Mouse (Mus musculus) heart, embryonic 11.5 days (tissue): ENCODE results near the gene Brd9. TPM values are rescaled to one million over a fixed set of nuclear protein-coding genes. Genes with fewer than 3 reads are reported as not detected.

ENCODE experiments used
- ATAC-seq: fragments of 200-750 bp; cut with Nextera tagmentation; replicated peaks from 2 replicates; pipeline ENCODE4 v1.8.0; 2017; ENCODE audit warnings: moderate library complexity; ENCODE audit not compliant: insufficient number of reproducible peaks, low FRiP score, low TSS enrichment
- H3K27ac ChIP-seq: fragments of 300-500 bp; sonication (generic); 2 replicates; pipeline ENCODE4 v1.5.1; 2014; ENCODE audit warnings: mild to moderate bottlenecking, low read depth, low read length
- H3K27me3 ChIP-seq: fragments of 300-500 bp; sonication (generic); 2 replicates; pipeline ENCODE4 v1.6.1; 2014; ENCODE audit warnings: mild to moderate bottlenecking, low read length, mixed read lengths; ENCODE audit not compliant: control insufficient read depth, insufficient read depth
- H3K36me3 ChIP-seq: fragments of 300-500 bp; sonication (generic); 2 replicates; pipeline ENCODE4 v1.6.1; 2014; ENCODE audit warnings: mild to moderate bottlenecking, low read length, moderate library complexity, mixed read lengths; ENCODE audit not compliant: control insufficient read depth, insufficient read depth
- H3K4me1 ChIP-seq: fragments of 300-500 bp; sonication (generic); 2 replicates; pipeline ENCODE4 v1.6.1; 2014; ENCODE audit warnings: low read length; ENCODE audit not compliant: control insufficient read depth, insufficient read depth
- H3K4me2 ChIP-seq: fragments of 300-500 bp; sonication (generic); 2 replicates; pipeline ENCODE4 v1.6.1; 2014; ENCODE audit warnings: mild to moderate bottlenecking, moderate library complexity
- H3K4me3 ChIP-seq: fragments of 300-500 bp; sonication (generic); 2 replicates; pipeline ENCODE4 v1.5.1; 2014; ENCODE audit warnings: low read depth, low read length
- H3K9ac ChIP-seq: fragments of 300-500 bp; sonication (generic); 2 replicates; pipeline ENCODE4 v1.6.1; 2014; ENCODE audit warnings: mild to moderate bottlenecking, low read depth, low read length, moderate library complexity
- H3K9me3 ChIP-seq: fragments of 300-500 bp; sonication (generic); replicated peaks from 2 replicates; pipeline ENCODE4 v1.6.1; 2016; ENCODE audit warnings: low read length; ENCODE audit not compliant: control insufficient read depth
- WGBS: fragments of 180-500 bp; shearing (Covaris S2); extraction: QIAGEN DNeasy Blood & Tissue Kit; methylation state at CpG from one replicate; pipeline ENCODE4 v1.1.7; 2014; ENCODE audit not compliant: insufficient replicate concordance; 5-methylcytosine and 5-hydroxymethylcytosine counted together
- polyA plus RNA-seq: library from polyadenylated mRNA; unstranded; fragments of >200 nt; fragmentation: Nextera tagmentation; extraction: Ambion mirVana; gene quantifications from 2 replicates; pipeline ENCODE4 v1.2.1, GENCODE M21; 2014

The Brd9 gene
- polyA plus RNA-seq, 1 experiment from 2014 or later, result 41.7 TPM

DNA sequence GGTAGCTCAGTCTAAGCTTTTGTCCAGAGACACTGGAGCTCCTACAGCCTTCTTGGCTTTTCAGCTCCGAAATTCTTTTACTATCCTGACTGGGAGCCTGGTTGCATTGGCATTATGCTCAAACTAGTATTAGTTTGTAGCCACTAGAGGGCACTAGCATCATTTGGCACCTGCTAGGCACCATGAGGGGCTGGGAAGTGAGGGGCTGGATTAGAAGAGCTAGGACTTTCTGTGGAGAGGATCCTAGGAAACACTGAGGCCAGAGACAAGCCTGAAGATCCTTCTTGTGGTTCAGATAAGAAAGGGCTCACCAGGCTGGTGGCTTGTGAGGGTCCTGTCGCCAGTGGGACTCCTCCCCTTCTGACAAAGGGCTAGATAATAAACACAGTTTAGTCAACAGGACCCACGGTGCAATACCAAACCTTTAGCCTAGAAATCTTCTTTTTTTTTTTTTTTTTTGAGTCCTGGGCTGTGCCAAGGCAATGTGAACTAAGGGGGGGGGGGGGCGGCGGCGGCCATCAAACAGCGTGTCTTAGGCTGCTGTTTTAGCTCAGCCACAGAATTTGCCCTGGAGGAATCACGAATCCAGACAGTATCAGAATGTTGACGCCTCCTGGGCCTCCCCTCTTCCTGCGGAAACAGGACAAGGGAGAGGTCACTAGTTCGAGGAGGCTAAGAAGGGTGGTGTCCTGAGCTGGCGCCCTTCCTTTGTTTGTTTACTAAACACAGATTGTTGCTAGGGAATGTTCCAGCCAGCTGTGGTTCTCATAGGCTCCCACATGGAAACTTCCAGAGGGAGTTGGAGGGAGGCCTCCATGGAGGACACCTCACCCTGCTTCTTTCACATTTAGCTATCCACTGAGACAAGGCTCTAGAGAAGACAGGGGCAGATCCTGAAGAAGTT is 33.2 kb downstream of the Brd9 start:
- WGBS, result 14% methylated on average over 12 of the region's 12 CpGs

DNA sequence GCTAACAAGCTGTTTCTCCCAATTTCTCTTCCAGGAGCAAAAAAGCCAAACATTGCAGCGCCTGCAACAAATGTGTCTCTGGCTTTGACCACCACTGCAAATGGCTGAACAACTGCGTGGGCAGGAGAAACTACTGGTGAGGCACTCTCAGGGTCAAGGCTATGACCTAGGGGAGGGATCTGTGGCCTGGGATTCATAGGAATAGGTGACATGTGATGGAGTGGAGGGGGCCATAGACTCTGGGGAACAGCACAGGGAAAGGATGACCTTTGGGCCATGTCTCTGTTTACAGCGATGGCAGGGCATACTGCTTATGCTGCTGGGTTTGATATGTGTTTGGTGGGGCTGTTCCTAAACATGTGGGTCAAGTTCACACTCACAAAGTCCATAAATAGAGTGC is 36.9 kb downstream of the Brd9 start:
- H3K9me3 ChIP-seq, result no peaks in the 10 kb centered on the region
- no peaks in the 10 kb centered on the region for H3K36me3 ChIP-seq
- no peak overlapping the region for H3K27ac ChIP-seq
- H3K4me1 ChIP-seq, result peaks cover 8% of the 10 kb centered on the region; the same call in 1 of the 2 replicates
- no peaks in the 10 kb centered on the region for H3K27me3 ChIP-seq
- no peak overlapping the region for H3K4me3 ChIP-seq
- WGBS, result 75% methylated on average over 3 of the region's 3 CpGs
- H3K9ac ChIP-seq, result no peak overlapping the region
- H3K4me2 ChIP-seq, result no peak overlapping the region
- no peak for ATAC-seq

More for the DNA sequence above, 33.2 kb downstream of the Brd9 start:
- no peak overlapping the region for H3K4me3 ChIP-seq
- no peaks in the 10 kb centered on the region for H3K27me3 ChIP-seq
- H3K27ac ChIP-seq, result peak overlapping the region; percentile 57
- peak; percentile 78 for ATAC-seq
- H3K4me1 ChIP-seq, result peaks cover 8% of the 10 kb centered on the region; the same call in 1 of the 2 replicates
- H3K9ac ChIP-seq, result no peak overlapping the region
- H3K4me2 ChIP-seq, result peak overlapping the region; percentile 39
- H3K9me3 ChIP-seq, result no peaks in the 10 kb centered on the region
- no peaks in the 10 kb centered on the region for H3K36me3 ChIP-seq

DNA sequence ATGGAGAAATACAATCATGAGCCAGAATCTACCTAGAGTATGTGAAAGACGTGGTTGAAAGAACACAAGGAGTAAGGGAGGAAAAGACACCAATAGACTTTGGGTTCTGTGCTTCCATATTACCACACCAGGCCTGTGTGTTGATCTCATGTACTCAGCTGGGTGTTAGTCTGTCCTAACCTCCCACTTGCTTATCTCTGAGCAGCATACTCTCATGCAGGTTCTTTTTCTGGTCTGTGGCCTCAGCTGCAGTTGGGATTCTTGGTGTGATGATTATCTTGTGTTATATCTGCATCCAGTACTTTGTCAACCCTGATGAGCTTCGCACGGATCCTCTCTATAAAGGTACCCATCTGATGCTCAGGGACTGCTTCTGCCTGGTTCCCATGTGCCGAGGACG is 39.3 kb downstream of the Brd9 start:
- no peak overlapping the region for H3K4me2 ChIP-seq
- no peaks in the 10 kb centered on the region for H3K27me3 ChIP-seq
- no peak overlapping the region for H3K27ac ChIP-seq
- WGBS, result 83% methylated on average over 5 of the region's 5 CpGs
- H3K4me3 ChIP-seq, result no peak overlapping the region
- no peaks in the 10 kb centered on the region for H3K9me3 ChIP-seq
- no peak overlapping the region for H3K9ac ChIP-seq
- H3K36me3 ChIP-seq, result no peaks in the 10 kb centered on the region
- no peaks in the 10 kb centered on the region for H3K4me1 ChIP-seq
- no peak for ATAC-seq

DNA sequence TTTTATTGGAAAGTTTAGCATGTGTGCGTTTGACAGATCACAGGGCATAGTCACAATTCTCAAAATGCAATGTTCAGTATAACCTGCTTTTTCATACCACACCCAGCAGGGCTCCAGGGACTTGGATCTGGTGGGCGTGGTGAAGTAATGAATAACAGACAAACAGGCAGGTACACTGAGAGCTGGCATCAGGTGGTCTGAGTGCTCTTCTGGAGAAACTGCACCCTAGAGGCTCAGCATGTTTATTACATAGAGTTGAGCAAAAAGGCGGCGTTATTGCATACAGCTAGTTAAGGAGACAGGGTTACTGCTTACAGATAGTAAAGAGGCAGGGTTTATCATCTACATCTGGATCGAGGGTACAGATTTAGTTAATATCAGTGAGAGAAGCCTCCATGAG is 52.7 kb downstream of the Brd9 start:
- H3K9ac ChIP-seq, result no peak overlapping the region
- H3K27ac ChIP-seq, result no peak overlapping the region
- H3K4me3 ChIP-seq, result no peak overlapping the region
- no peak for ATAC-seq
- WGBS, result 70% methylated on average over 5 of the region's 5 CpGs
- H3K9me3 ChIP-seq, result no peaks in the 10 kb centered on the region
- no peak overlapping the region for H3K4me2 ChIP-seq
- no peaks in the 10 kb centered on the region for H3K27me3 ChIP-seq
- no peaks in the 10 kb centered on the region for H3K36me3 ChIP-seq
- 0 out of 2 replicates have a peak, but pooled peaks cover 6% of the 10 kb centered on the region for H3K4me1 ChIP-seq

DNA sequence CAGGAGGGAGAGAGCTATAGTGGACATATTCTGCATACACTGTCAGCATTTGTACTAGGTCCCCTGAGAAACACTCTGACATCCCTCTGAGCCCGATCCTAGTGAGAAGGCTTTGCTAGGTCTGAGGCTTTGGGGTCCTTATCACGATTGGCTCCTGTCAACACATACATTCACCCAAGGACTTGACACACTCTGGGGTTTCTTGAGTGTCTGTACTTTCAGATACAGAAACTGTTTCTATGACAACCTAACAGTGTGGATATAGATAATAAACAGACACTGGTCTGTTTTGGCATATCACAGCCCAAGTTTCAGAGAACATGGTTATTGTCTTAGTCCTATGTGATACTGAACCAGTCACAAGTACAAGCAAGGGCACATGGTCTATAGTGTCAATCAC is 53.1 kb downstream of the Brd9 start:
- H3K4me3 ChIP-seq, result no peak overlapping the region
- no peak overlapping the region for H3K9ac ChIP-seq
- H3K36me3 ChIP-seq, result no peaks in the 10 kb centered on the region
- H3K27me3 ChIP-seq, result no peaks in the 10 kb centered on the region
- H3K4me1 ChIP-seq, result 0 out of 2 replicates have a peak, but pooled peaks cover 6% of the 10 kb centered on the region
- peak; percentile 31; the same call in 1 of the 2 replicates for ATAC-seq
- no peak overlapping the region for H3K27ac ChIP-seq
- WGBS, result 10% methylated on average over 2 of the region's 2 CpGs
- no peak overlapping the region for H3K4me2 ChIP-seq
- no peaks in the 10 kb centered on the region for H3K9me3 ChIP-seq

DNA sequence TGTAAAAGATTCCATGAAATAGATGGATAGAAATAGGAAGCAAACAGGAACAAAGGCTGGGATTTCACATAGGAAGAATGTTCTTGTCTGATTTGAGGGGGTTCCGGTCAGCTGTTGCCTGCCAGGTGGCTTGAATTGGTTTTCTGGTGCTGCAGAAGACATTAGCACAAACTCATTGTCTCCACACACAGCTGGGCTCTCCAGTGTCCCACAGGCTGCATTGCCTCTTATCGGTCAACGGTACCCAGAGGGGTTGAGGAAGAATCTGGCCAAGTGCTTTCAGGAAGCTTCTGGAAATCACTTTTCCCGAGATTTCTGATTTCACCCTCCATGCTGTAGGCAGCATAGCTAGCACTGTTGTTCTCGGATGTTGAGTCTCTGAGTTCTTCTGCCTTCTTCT is 53.7 kb downstream of the Brd9 start:
- 0 out of 2 replicates have a peak, but pooled peaks cover 6% of the 10 kb centered on the region for H3K4me1 ChIP-seq
- H3K4me3 ChIP-seq, result no peak overlapping the region
- H3K9ac ChIP-seq, result no peak overlapping the region
- H3K36me3 ChIP-seq, result no peaks in the 10 kb centered on the region
- 61% methylated on average over 5 of the region's 5 CpGs for WGBS
- no peak overlapping the region for H3K4me2 ChIP-seq
- no peak overlapping the region for H3K27ac ChIP-seq
- H3K9me3 ChIP-seq, result no peaks in the 10 kb centered on the region
- no peak for ATAC-seq
- H3K27me3 ChIP-seq, result no peaks in the 10 kb centered on the region

DNA sequence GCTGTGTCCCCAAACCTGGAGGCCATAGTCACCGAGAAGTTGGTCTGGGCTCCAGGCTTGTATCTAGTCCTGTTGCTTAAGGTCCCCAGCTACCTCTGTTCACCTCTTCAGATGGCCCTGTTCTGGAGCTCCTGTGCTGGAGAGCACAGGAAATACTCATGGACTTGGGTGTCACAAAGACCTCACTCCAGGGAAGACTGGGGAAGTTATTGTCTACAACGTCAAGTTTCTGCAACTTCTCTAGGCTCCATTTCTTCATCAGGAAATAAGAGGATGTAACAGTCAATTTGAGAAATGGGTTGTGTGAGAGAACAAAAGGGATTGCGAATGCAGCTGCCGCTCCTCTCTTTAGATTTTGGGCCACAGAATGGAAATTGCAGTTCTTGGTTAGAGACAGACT is 58.8 kb downstream of the Brd9 start:
- no peak overlapping the region for H3K4me3 ChIP-seq
- WGBS, result 76% methylated on average over 4 of the region's 4 CpGs
- ATAC-seq, result no peak
- H3K36me3 ChIP-seq, result no peaks in the 10 kb centered on the region
- no peak overlapping the region for H3K9ac ChIP-seq
- H3K9me3 ChIP-seq, result no peaks in the 10 kb centered on the region
- H3K4me2 ChIP-seq, result no peak overlapping the region
- H3K27ac ChIP-seq, result no peak overlapping the region
- no peaks in the 10 kb centered on the region for H3K4me1 ChIP-seq
- no peaks in the 10 kb centered on the region for H3K27me3 ChIP-seq

DNA sequence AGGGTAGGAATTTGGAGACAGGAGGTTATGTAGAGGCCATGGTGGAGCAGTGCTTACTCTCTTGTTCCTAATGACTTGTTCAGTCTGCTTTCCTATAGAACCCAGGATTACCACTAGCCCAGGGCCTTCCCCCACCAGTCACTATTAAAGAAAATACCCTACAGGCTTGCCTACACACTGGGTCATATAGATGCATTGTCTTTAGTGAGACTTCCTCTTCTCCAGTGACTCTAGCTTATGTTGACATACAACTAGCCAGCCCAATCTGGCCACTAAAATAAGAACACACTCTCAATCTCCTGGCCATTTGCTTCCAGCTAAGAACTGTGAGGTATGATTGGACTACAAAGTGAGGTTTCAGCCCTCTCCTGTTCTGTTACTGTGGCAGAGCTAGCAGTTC is 62.9 kb downstream of the Brd9 start:
- Histone ChIP-seq H3K9ac (no peak overlapping the region), H3K9me3 (no peaks in the 10 kb centered on the region), H3K36me3 (no peaks in the 10 kb centered on the region), H3K27me3 (no peaks in the 10 kb centered on the region), H3K4me1 (no peaks in the 10 kb centered on the region), H3K27ac (no peak overlapping the region), H3K4me2 (no peak overlapping the region), H3K4me3 (no peak overlapping the region)
- no peak for ATAC-seq

DNA sequence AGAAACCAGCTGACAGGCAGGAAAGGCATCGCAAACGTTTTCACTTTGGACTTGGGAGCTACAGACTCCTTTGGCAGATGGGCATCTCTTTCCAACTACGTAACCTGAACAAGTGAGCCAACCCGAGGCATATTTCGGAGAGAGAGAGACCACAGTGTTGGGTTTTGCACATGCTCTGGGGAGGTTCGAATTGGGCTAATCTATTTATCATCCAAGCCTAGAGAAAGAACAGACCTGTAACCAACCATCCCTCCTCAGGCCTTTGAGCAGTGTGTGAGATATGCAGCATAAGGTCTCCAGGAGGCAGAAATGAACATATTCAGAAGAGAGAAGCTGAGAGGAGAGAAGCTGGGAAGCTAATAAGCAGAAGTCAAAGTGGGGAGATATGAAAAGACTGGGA is 63.4 kb downstream of the Brd9 start:
- no peak for ATAC-seq
- H3K27me3 ChIP-seq, result no peaks in the 10 kb centered on the region
- no peak overlapping the region for H3K4me3 ChIP-seq
- no peaks in the 10 kb centered on the region for H3K4me1 ChIP-seq
- no peak overlapping the region for H3K9ac ChIP-seq
- H3K9me3 ChIP-seq, result no peaks in the 10 kb centered on the region
- WGBS, result 79% methylated on average over 6 of the region's 6 CpGs
- H3K27ac ChIP-seq, result no peak overlapping the region
- H3K36me3 ChIP-seq, result no peaks in the 10 kb centered on the region
- no peak overlapping the region for H3K4me2 ChIP-seq
